Mouse (Mus musculus) lung, postnatal 0 days (tissue): ENCODE data around the gene Ass1.

Experiments used
- CTCF ChIP-seq: IDR thresholded peaks from 2 replicates; pipeline ENCODE4 v1.5.1; 2016; ENCODE audit warnings: antibody characterized with exemption, mild to moderate bottlenecking
- EP300 ChIP-seq: IDR thresholded peaks from 2 replicates; pipeline ENCODE4 v1.6.1; 2016; ENCODE audit warnings: antibody characterized with exemption, mild to moderate bottlenecking, control low read depth

- 0 out of 2 replicates have a peak, but pooled peaks have one; percentile 2 for TF ChIP-seq CTCF
- no peak for TF ChIP-seq EP300
Measured at GRCm38 (mm10) chr2:31508851-31509250, 38.8 kb downstream of the Ass1 start.
